Mouse (Mus musculus): ENCODE measurements around the gene Klhdc7b.

Klhdc7b gene

GRCm38 (mm10) chr15:89428136-89428790, 43.5 kb downstream of the Klhdc7b start:
- DNase-seq (ENCODE audit: low read depth): peak; percentile 15

GRCm38 (mm10) chr15:89428821-89429351, 44.2 kb downstream of the Klhdc7b start:
- DNase-seq (ENCODE audit: low read depth): peak; percentile 51

DNA sequence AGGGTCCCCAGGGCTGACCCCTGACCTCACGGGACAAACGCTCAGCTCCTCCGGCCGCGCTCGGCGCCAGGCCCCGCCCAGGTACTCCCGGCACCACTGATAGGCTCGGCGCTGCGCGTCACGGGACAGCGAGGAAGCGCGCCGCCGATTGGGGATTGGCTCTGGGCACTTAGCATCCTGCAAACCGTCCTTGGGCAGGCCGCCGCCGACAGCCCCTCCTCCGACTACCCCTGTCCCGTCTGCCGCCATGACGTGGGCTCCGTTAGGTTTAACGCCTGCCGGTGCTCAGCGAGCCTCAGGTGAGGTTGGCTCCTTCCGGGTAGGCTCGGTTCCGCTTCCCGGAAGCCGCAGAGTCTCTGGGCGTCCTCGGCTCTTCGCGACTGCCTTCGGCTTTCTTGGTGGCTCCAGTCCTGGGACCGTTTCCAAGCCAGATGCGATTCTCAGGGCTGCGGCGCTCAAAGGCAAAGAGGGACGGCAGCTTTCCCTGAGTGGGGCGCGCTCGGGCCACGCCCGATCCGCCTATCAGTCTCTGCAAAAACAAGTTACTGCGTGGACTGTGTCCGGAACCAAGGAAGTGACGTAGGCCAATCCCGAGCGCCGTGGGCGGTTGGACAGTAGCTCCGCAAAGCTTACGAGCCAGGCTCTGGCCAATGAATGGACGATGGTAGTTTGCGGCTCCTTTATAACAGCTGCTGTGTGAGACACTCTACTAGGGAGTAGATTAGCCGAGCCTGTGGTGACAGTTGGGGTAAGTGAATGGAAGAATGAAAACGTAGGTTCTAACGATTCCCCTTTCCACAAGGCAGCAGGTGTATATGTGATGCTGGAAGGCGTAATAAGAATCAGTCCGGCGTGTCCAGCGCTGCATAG, 44.9 kb downstream of the Klhdc7b start, which contains the start of the genes C730034F03Rik, Gm44502 and Chkb:
C730034F03Rik (plus strand) TSS at position 238 of the 870 bp plus-strand sequence.
Gm44502 (minus strand) TSS at position 345 of the 870 bp plus-strand sequence.
Chkb (minus strand) TSS at position 557 of the 870 bp plus-strand sequence.
- DNase-seq (ENCODE audit: low read depth): peak; percentile 94

DNA sequence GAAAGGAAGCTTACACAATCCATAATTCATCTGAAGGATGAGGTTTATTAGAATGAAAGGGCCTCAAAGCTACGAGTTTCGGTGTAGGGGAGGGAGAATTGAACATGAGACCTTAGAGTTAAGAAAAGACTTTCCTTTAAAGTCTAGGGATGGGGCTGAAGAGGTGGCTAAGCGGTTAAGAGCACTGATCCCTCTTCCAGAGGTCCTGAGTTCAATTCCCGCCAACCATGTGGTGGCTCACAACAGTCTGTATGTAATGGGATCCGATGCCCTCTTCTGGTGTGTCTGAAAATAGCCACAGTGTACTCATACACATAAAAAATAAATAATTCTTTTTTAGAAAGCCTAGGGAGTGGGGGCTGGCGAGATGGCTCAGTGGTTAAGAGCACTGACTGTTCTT, 45.6 kb downstream of the Klhdc7b start:
- peak; percentile 53 for DNase-seq (ENCODE audit: low read depth)

DNA sequence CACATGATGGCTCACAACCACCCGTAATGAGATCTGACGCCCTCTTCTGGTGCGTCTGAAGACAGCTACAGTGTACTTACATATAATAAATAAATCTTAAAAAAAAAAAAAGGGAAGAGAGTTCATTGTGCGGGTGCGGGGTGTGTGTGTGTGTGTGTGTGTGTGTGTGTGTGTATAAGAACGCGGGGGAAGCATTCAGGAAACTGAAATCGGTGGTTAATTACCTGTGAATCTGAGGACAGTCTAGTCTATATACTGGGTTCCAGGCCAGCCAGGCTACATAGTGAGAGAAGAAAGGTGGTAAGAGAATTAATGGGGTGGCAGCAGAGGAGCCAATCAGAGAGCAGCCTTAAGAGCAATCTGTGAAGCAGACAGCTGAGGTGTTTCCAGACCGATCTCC, 46.1 kb downstream of the Klhdc7b start:
- peak; percentile 20 for DNase-seq (ENCODE audit: low read depth)

DNA sequence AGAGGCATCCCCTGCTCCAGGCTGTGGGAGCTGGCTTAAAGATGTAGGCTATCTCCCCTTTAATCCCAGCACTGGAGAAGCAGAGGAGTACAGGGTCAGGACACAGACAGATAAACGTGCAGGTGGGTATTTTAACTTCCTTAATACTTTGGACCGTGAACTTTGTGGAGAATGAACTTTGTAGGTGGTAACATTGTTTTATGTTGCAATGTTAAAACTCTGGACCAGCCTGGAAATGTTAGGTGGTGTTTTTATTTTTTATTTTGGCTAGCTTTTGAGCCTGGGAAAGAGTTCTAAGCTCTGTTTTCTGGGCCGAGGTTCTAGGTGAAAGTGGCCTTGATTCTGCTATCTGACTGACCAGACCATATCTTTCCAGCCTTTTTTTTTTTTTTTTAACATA, 46.6 kb downstream of the Klhdc7b start:
- no peak for DNase-seq (ENCODE audit: low read depth)

DNA sequence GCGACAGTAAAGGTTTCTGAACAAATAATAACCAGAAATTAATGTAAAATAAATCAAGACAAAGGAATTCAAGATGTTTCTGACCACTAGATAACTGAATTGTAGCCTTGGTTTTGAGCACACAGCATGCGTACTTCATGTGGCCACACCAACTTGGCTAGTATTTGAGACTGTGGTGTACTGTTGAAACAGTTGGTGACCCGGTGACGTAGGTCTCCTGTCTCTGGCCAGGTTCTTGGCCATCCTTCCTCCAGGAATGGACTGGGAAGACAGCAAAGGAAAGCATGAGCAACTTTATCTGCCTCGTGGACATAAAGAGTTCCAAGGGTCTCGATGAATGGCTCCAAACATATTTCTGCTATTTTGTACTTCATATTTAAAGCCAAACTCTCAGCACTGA, 47.1 kb downstream of the Klhdc7b start:
- DNase-seq (ENCODE audit: low read depth): no peak

DNA sequence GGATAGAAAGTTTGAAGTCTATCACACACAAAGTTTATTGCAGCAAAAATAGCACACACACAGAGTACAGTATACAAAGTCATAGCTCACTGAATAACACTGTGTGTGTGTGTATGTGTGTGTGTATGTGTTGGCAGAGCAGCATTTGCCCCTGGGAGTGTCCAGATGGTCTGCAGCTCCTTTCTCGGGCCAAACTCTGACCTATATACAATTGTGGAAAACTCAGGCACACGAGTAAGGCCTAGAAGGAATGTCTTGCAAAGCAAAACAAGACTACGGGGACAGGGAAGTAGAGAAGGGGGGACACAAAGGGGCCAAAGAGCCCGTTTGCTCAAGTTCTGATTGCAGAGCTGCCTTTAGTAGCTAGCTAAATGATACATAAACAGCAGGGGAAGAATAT, 48.2 kb downstream of the Klhdc7b start:
- DNase-seq (ENCODE audit: low read depth): no peak

GRCm38 (mm10) chr15:89434136-89434535, 49.4 kb downstream of the Klhdc7b start:
- DNase-seq (ENCODE audit: low read depth): no peak

DNA sequence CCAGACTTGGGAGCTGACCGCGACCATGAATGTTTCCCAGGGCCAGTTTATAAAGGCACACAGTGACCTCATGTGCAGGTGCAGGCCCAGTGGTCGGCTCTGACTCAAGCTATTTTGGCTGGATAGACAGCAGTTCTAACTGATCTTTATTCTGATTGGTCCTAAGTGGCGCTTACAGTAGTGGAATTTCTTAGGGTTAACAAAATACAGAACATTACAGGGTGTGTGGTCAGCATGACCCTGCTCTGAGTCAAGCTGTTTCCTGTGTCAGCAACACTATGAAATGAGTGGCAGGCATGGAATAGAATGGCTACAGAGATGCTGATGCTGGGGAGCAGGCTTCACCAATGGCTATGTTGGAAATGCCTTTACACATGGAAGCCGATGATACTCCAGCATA, 51.2 kb downstream of the Klhdc7b start:
- no peak for DNase-seq (ENCODE audit: low read depth)

Data from naive thymus-derived CD4-positive, alpha-beta T cell, adult 2 months (primary cell).